Mouse (Mus musculus): ENCODE measurements around the gene Urod.

- TF ChIP-seq CTCF (conservative IDR thresholded peaks at IDR 0.05; ENCODE audit: insufficient read depth, insufficient read length, low read depth, low read length): no peak
- TF ChIP-seq POLR2A (IDR thresholded peaks at IDR 0.05; ENCODE audit: low read depth, low read length): no peak
These were observed 29.3 kb upstream of the Urod start for GRCm38 (mm10) chr4:117023469-117023868.

Data from kidney, adult 2 months (tissue).